15 mouse cellular contexts compared by ENCODE assay signal in genomic region chr4:105027278-105027677, GRCm38 (mm10).
"Had no signal": no experiment of that assay in that cellular context is flagged by ENCODE, and none has a peak within 500 bp of the region (broad histone marks: within the 10 kb centered on the region; RNA-seq: fewer than 3 reads in every experiment).

No protein-coding gene starts in this region.

- H3K4me2 ChIP-seq: neural tube, embryonic 12.5 days; neural tube, embryonic 13.5 days; neural tube, embryonic 15.5 days; stomach, embryonic 15.5 days had no signal

- H3K4me3 ChIP-seq: neural tube, embryonic 12.5 days; neural tube, embryonic 13.5 days; neural tube, embryonic 15.5 days; stomach, embryonic 15.5 days had no signal

- H3K27ac ChIP-seq: neural tube, embryonic 12.5 days; neural tube, embryonic 13.5 days; neural tube, embryonic 15.5 days; stomach, embryonic 15.5 days had no signal

- H3K27me3 ChIP-seq: neural tube, embryonic 12.5 days; neural tube, embryonic 13.5 days; neural tube, embryonic 15.5 days; stomach, embryonic 15.5 days had no signal

- H3K4me1 ChIP-seq: neural tube, embryonic 12.5 days; neural tube, embryonic 13.5 days; stomach, embryonic 15.5 days had no signal

- H3K9me3 ChIP-seq: neural tube, embryonic 12.5 days; neural tube, embryonic 13.5 days; neural tube, embryonic 15.5 days; stomach, embryonic 15.5 days had no signal

- DNase-seq: retina, postnatal 1 day; right cerebral cortex, postnatal 14 days; right cerebral cortex, postnatal 25 days; right cerebral cortex, postnatal 4 days; spleen, adult 18-20 months; thymus, adult 18-20 months; thymus, adult 2 months; thymus, postnatal 14 days; thymus, postnatal 25 days; thymus, postnatal 36 days; thymus, postnatal 4 days had no signal

- H3K36me3 ChIP-seq: neural tube, embryonic 12.5 days; neural tube, embryonic 13.5 days; stomach, embryonic 15.5 days had no signal

- H3K9ac ChIP-seq: neural tube, embryonic 12.5 days; neural tube, embryonic 13.5 days; neural tube, embryonic 15.5 days; stomach, embryonic 15.5 days had no signal
